Mouse (Mus musculus): ENCODE measurements around the gene Ppp4r2. TPM values are rescaled to one million over a fixed set of nuclear protein-coding genes. Genes with fewer than 3 reads are reported as not detected.
A peak's percentile ranks its signal among the peaks of the same experiment; 100 is the strongest.

Ppp4r2 gene
- total RNA-seq, 2 experiments from 2014 or later, result 48.9 to 62.6 TPM

GRCm38 (mm10) chr6:100829770-100830169, 3.7 kb upstream of the Ppp4r2 start:
- ATAC-seq (replicated peaks; ENCODE audit: poor library complexity), result no peak

- no peak for ATAC-seq (replicated peaks; ENCODE audit: poor library complexity)
These were observed 2.2 kb upstream of the Ppp4r2 start for GRCm38 (mm10) chr6:100831188-100831587.

GRCm38 (mm10) chr6:100831751-100832150, 1.7 kb upstream of the Ppp4r2 start:
- ATAC-seq (replicated peaks; ENCODE audit: poor library complexity), result no peak

- ATAC-seq (replicated peaks; ENCODE audit: poor library complexity), result peak; percentile 64
These were observed 524 bp downstream of the Ppp4r2 start for GRCm38 (mm10) chr6:100833811-100834481.

- ATAC-seq (replicated peaks; ENCODE audit: poor library complexity), result no peak
These were observed 1.2 kb downstream of the Ppp4r2 start for GRCm38 (mm10) chr6:100834489-100835160.

- no peak for ATAC-seq (replicated peaks; ENCODE audit: poor library complexity)
These were observed 11.6 kb downstream of the Ppp4r2 start for GRCm38 (mm10) chr6:100845058-100845457.

- ATAC-seq (replicated peaks; ENCODE audit: poor library complexity), result no peak
These were observed 13.8 kb downstream of the Ppp4r2 start for GRCm38 (mm10) chr6:100847264-100847663.

- no peak for ATAC-seq (replicated peaks; ENCODE audit: poor library complexity)
These were observed 15.4 kb downstream of the Ppp4r2 start for GRCm38 (mm10) chr6:100848682-100849375.

- peak; percentile 84 for ATAC-seq (replicated peaks; ENCODE audit: poor library complexity)
These were observed 17.3 kb downstream of the Ppp4r2 start for GRCm38 (mm10) chr6:100850671-100851081.

GRCm38 (mm10) chr6:100851083-100851482, 17.7 kb downstream of the Ppp4r2 start:
- 0 out of 2 replicates have a peak, but pooled peaks have one; percentile 18 for ATAC-seq (replicated peaks; ENCODE audit: poor library complexity)

- no peak for ATAC-seq (replicated peaks; ENCODE audit: poor library complexity)
These were observed 31.9 kb downstream of the Ppp4r2 start for GRCm38 (mm10) chr6:100865321-100865720.

GRCm38 (mm10) chr6:100865788-100866187, 32.4 kb downstream of the Ppp4r2 start:
- ATAC-seq (replicated peaks; ENCODE audit: poor library complexity), result peak; percentile 70

- ATAC-seq (replicated peaks; ENCODE audit: poor library complexity), result 0 out of 2 replicates have a peak, but pooled peaks have one; percentile 14
These were observed 32.8 kb downstream of the Ppp4r2 start for GRCm38 (mm10) chr6:100866246-100866645.

- ATAC-seq (replicated peaks; ENCODE audit: poor library complexity), result no peak
These were observed 35.4 kb downstream of the Ppp4r2 start for GRCm38 (mm10) chr6:100868863-100869262.

- ATAC-seq (replicated peaks; ENCODE audit: poor library complexity), result no peak
These were observed 36.5 kb downstream of the Ppp4r2 start for GRCm38 (mm10) chr6:100869909-100870308.

GRCm38 (mm10) chr6:100873191-100873590, 39.8 kb downstream of the Ppp4r2 start:
- no peak for ATAC-seq (replicated peaks; ENCODE audit: poor library complexity)

GRCm38 (mm10) chr6:100875862-100876623, 42.6 kb downstream of the Ppp4r2 start:
- ATAC-seq (replicated peaks; ENCODE audit: poor library complexity), result peak; percentile 91

GRCm38 (mm10) chr6:100876624-100877017, 43.2 kb downstream of the Ppp4r2 start:
- ATAC-seq (replicated peaks; ENCODE audit: poor library complexity), result no peak

GRCm38 (mm10) chr6:100878546-100878945, 45.1 kb downstream of the Ppp4r2 start:
- no peak for ATAC-seq (replicated peaks; ENCODE audit: poor library complexity)

- no peak for ATAC-seq (replicated peaks; ENCODE audit: poor library complexity)
These were observed 46.2 kb downstream of the Ppp4r2 start for GRCm38 (mm10) chr6:100879607-100880006.

- ATAC-seq (replicated peaks; ENCODE audit: poor library complexity), result no peak
These were observed 48.2 kb downstream of the Ppp4r2 start for GRCm38 (mm10) chr6:100881657-100882056.

All from megakaryocyte progenitor cell, adult 5-6 weeks (primary cell).